Mouse (Mus musculus) intestine, postnatal 0 days (tissue): ENCODE data around the gene Zmynd10. TPM values are rescaled to one million over a fixed set of nuclear protein-coding genes. Genes with fewer than 3 reads are reported as not detected.
"Not testable (repeated sequence)": the region's sequence is repeated elsewhere in the genome, so short reads cannot be mapped to it uniquely, and the experiment has no call there.

Experiments used
- ATAC-seq: fragments of 200-750 bp; cut with Nextera tagmentation; 2 replicates; pipeline ENCODE4 v1.8.0; 2017; ENCODE audit warnings: mild to moderate bottlenecking, moderate TSS enrichment, moderate library complexity
- H3K27ac ChIP-seq: fragments of 300-500 bp; sonication (generic); 2 replicates; pipeline ENCODE4 v1.5.1; 2014; ENCODE audit warnings: mild to moderate bottlenecking, low read depth, low read length, moderate library complexity
- H3K27me3 ChIP-seq: fragments of 300-500 bp; sonication (generic); replicated peaks from 2 replicates; pipeline ENCODE4 v1.6.1; 2014; ENCODE audit warnings: low read length, mixed read lengths; ENCODE audit not compliant: control insufficient read depth, insufficient read depth
- H3K36me3 ChIP-seq: fragments of 300-500 bp; sonication (generic); 2 replicates; pipeline ENCODE4 v1.6.1; 2014; ENCODE audit warnings: mild to moderate bottlenecking, moderate library complexity; ENCODE audit not compliant: control insufficient read depth, insufficient read depth
- H3K4me1 ChIP-seq: fragments of 300-500 bp; sonication (generic); replicated peaks from 2 replicates; pipeline ENCODE4 v1.6.1; 2014; ENCODE audit warnings: antibody characterized with exemption, low read length, mixed read lengths; ENCODE audit not compliant: control insufficient read depth, insufficient read depth
- H3K4me2 ChIP-seq: fragments of 300-500 bp; sonication (generic); replicated peaks from 2 replicates; pipeline ENCODE4 v1.6.1; 2014; ENCODE audit warnings: low read depth, mild to moderate bottlenecking, moderate library complexity
- H3K4me3 ChIP-seq: fragments of 300-500 bp; sonication (generic); 2 replicates; pipeline ENCODE4 v1.5.1; 2014; ENCODE audit warnings: low read depth, low read length
- H3K9ac ChIP-seq: fragments of 300-500 bp; sonication (generic); 2 replicates; pipeline ENCODE4 v1.6.1; 2014; ENCODE audit warnings: mild to moderate bottlenecking, low read depth, low read length
- H3K9me3 ChIP-seq: fragments of 300-500 bp; sonication (generic); 2 replicates; pipeline ENCODE4 v1.6.1; 2016; ENCODE audit warnings: mixed run types; ENCODE audit not compliant: control insufficient read depth
- CTCF ChIP-seq: sonication (generic); IDR thresholded peaks from 2 replicates; pipeline ENCODE4 v1.5.1; 2016; ENCODE audit warnings: low read depth, mild to moderate bottlenecking, control low read depth, antibody characterized with exemption, moderate library complexity
- WGBS: fragments of 180-500 bp; shearing (Covaris S2); extraction: QIAGEN DNeasy Blood & Tissue Kit; methylation state at CpG from one replicate; pipeline ENCODE4 v1.1.7; 2014; 5-methylcytosine and 5-hydroxymethylcytosine counted together
- polyA plus RNA-seq: library from polyadenylated mRNA; unstranded; fragments of >200 nt; fragmentation: Nextera tagmentation; extraction: Ambion mirVana; gene quantifications from 2 replicates; pipeline ENCODE4 v1.2.1, GENCODE M21; 2015

Gene Zmynd10
- polyA plus RNA-seq, 1 experiment from 2014 or later: 5.0 TPM

GRCm38 (mm10) chr9:107573774-107574173 is 26.7 kb downstream of the Zmynd10 start:
- H3K4me3 ChIP-seq, H3K9ac ChIP-seq, ATAC-seq, H3K9me3 ChIP-seq, H3K4me2 ChIP-seq, H3K27me3 ChIP-seq, H3K27ac ChIP-seq: not testable (repeated sequence)
- peak; percentile 42 for TF ChIP-seq CTCF
- Histone ChIP-seq H3K36me3 (peaks cover 24% of the 10 kb centered on the region; the same call in 1 of the 2 replicates), H3K4me1 (peaks cover 13% of the 10 kb centered on the region)
- WGBS: 81% methylated on average over 6 of the region's 6 CpGs

GRCm38 (mm10) chr9:107575579-107576356 is 28.7 kb downstream of the Zmynd10 start:
- 43% methylated on average over 14 of the region's 14 CpGs for WGBS
- Histone ChIP-seq H3K27ac (peak overlapping the region; percentile 55), H3K9ac (no peak overlapping the region), H3K36me3 (peaks cover 24% of the 10 kb centered on the region; the same call in 1 of the 2 replicates), H3K4me3 (no peak overlapping the region), H3K4me2 (peak overlapping the region; percentile 59; the same call in 1 of the 2 replicates), H3K9me3 (no peaks in the 10 kb centered on the region), H3K4me1 (peaks cover 11% of the 10 kb centered on the region), H3K27me3 (no peaks in the 10 kb centered on the region)
- no peak for TF ChIP-seq CTCF
- peak; percentile 77 for ATAC-seq

DNA sequence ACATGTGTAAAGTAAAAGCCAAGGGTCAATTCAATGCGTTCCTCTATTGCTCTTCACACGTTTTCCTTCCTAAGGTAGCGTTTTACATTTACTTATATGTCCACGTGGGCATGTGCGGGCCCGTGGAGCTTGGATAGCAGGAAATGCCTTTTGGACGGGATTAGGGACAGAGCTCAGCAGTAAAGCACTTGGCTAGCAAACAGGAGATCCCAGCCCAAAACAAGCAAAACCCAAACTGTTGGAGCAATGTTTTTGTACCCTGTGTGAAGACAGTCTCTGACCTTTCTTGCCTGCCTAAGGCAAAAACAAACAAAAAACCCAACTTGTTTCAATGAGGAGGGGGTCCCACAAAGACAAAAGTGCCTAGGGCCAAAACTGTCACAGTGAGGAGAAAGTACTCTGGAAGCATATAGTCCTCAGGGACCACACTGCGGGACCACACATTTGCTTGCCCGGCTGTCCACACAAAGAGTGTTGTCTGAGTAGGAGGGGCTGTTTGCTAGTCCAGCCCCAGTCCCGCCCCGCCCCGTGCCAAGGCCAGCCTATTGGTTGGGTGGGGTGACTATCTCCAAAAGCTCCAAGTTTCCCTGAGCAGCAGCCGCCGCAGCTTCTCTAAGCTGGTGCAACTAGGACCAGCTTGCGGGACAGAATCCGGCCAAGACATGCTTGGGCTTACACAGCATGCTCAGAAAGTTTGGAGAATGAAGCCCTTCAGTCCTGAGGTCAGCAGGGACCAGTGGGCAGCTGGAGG is 29.4 kb downstream of the Zmynd10 start, which contains the start of gene Hyal1:
TSS of gene Hyal1 (plus strand) at position 571 of the 751 bp plus-strand sequence.
- TF ChIP-seq CTCF: no peak
- ATAC-seq: peak; percentile 52

GRCm38 (mm10) chr9:107577871-107578270 is 30.8 kb downstream of the Zmynd10 start:
- H3K27me3 ChIP-seq: no peaks in the 10 kb centered on the region
- no peaks in the 10 kb centered on the region for H3K9me3 ChIP-seq
- no peak for ATAC-seq
- WGBS: 90% methylated on average over 10 of the region's 10 CpGs
- peaks cover 10% of the 10 kb centered on the region; the same call in 1 of the 2 replicates for H3K36me3 ChIP-seq
- no peak for TF ChIP-seq CTCF
- H3K4me3 ChIP-seq: no peak overlapping the region
- H3K9ac ChIP-seq: no peak overlapping the region
- 0 out of 2 replicates have a peak, but pooled peaks cover 5% of the 10 kb centered on the region for H3K4me1 ChIP-seq
- no peak overlapping the region; the same call in 1 of the 2 replicates for H3K27ac ChIP-seq
- no peak overlapping the region; the same call in 1 of the 2 replicates for H3K4me2 ChIP-seq

More for the DNA sequence above, 29.4 kb downstream of the Zmynd10 start, which contains the start of gene Hyal1:
- 9% methylated on average over 16 of the region's 16 CpGs for WGBS
- peak within 1 kb of the TSS; percentile 55 for H3K27ac ChIP-seq
- H3K27me3 ChIP-seq: no peaks in the 10 kb centered on the region
- H3K4me3 ChIP-seq: peak within 1 kb of the TSS; percentile 31
- peak within 1 kb of the TSS; percentile 59 for H3K4me2 ChIP-seq
- no peaks in the 10 kb centered on the region for H3K9me3 ChIP-seq
- H3K9ac ChIP-seq: peak within 1 kb of the TSS; percentile 8; the same call in 1 of the 2 replicates
- peaks cover 9% of the 10 kb centered on the region for H3K4me1 ChIP-seq
- peaks cover 19% of the 10 kb centered on the region; the same call in 1 of the 2 replicates for H3K36me3 ChIP-seq

GRCm38 (mm10) chr9:107578587-107578986 is 31.5 kb downstream of the Zmynd10 start, which contains the start of gene Naa80:
Naa80 (plus strand) TSS chr9:107578887.
- Histone ChIP-seq H3K9me3 (no peaks in the 10 kb centered on the region), H3K4me1 (0 out of 2 replicates have a peak, but pooled peaks cover 5% of the 10 kb centered on the region), H3K27me3 (no peaks in the 10 kb centered on the region), H3K36me3 (peaks cover 13% of the 10 kb centered on the region), H3K4me3 (no peak within 1 kb of the TSS), H3K4me2 (peak within 1 kb of the TSS; percentile 91; the same call in 1 of the 2 replicates), H3K9ac (no peak within 1 kb of the TSS), H3K27ac (no peak within 1 kb of the TSS; the same call in 1 of the 2 replicates)
- no peak for ATAC-seq
- no peak for TF ChIP-seq CTCF
- WGBS: 72% methylated on average over 3 of the region's 3 CpGs
